Mouse (Mus musculus) liver, adult (tissue): Measurements from ENCODE around the gene Gapdhs.

Experiments
- GATA4 ChIP-seq: IDR thresholded peaks from 2 replicates; pipeline ENCODE4 v1.6.1; 2014; ENCODE audit warnings: mild to moderate bottlenecking, low read length; ENCODE audit not compliant: insufficient replicate concordance

Gene Gapdhs

DNA sequence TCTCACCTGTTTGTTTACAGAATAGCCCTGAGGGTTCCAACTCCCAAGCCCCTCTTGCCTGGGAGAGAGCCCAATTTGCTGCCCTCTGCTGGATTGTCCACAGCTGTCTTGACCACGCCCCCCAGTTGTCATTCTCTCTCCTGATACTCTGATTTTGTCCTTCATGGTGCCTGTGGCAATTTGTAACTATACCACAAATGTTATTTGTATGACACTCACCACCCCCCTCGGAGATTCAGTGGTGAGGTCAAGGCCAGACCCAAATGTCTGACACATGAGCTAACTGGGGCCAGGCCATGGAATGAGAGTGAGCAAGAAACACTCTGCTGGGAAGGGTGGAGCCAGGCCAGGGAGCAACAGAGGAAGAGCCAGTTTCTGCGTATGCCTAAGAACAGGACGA is 15.4 kb upstream of the Gapdhs start:
- TF ChIP-seq GATA4: no peak

- no peak for TF ChIP-seq GATA4
Measured at GRCm38 (mm10) chr7:30757001-30757400, 13.5 kb upstream of the Gapdhs start.

DNA sequence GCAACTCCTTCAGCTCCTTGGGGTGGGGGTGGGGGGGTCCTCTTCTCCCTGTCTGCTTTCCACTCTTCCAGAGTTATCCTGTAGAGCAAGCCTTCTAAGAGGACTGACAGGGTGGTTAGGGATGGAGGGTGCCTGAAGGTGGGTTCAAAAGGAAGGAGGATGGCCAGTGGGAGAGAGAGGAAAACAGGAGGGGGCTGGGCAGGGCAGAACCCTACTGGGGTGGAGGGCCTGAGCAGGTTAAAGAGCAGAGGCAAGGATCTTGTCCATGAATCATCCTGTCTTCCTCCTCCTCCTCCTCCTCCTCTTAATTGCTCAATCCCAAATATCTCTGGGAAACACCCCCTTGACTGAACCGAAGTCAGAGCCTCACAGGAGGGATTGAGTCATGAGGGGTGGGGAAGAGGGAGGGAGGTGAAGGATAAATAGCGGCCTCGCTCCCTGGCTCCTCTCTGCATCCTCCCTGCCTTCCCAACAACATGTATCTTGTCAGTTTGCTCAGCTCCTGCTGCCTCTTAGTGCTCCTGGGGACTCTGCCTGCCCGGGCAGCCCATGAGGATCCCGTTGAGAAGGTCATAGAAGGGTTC is 7.7 kb upstream of the Gapdhs start, which contains the start of gene Sbsn:
TSS of gene Sbsn (plus strand) at position 386 of the 584 bp plus-strand sequence.
- TF ChIP-seq GATA4: no peak

DNA sequence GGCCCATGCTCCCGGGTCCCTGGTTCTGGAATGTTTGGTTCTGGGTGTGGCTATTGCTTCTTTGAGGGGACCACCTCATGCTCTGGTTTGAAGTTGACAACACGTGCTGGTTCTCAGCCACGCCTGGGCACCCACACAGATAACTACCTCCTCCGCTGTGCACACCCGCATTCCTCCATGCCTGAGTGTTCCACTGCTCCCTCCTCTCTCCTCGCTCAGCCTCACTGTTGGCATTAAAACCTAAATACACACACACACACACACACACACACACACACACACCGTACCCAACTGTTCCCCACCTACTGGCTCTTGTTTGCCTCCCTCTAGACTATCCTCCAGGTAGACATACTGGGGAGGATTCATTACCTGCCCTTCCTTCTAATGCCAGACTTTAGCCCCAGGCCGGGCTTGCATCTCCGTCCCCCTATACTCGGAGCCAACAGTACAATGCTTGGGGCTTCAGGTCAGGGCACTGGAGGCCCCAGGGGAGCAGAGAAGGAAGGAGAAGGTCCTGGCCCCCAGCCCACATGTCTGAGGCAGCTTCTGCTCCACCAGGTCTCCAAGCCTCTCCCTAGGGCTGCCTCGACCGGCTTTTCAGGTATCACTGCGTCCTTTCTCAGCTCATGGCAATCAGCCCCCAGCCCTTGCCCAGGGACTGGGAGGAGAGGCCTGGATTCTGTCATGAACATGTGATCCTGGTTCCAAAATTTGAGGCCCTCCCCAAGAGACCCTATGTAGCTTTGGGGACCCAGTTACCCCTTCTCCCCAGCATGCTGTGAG is 6.5 kb upstream of the Gapdhs start:
- no peak for TF ChIP-seq GATA4

GRCm38 (mm10) chr7:30747525-30748204 is 4.2 kb upstream of the Gapdhs start:
- TF ChIP-seq GATA4: no peak

GRCm38 (mm10) chr7:30744022-30744598 is 629 bp upstream of the Gapdhs start:
- TF ChIP-seq GATA4: no peak

DNA sequence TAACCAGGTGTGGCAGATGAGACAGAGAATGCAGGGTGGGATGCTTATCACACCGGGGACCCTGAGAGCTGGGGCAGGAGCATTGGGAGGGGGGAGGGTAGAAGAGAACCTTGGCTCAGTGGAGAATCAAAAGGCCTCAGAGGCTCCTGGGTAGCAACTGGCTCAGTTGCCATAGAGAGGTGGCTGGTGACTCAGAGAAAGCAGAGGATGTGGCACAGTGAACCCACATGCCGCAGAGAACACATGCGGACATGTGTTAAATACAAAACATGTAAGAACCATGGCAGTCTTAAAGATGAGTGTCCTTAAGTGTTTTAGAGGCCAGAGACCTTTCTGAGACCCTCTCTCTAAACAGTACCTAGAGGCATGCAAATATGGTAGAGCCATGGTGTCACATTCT is 7.3 kb downstream of the Gapdhs start:
- no peak for TF ChIP-seq GATA4

- no peak for TF ChIP-seq GATA4
Measured at GRCm38 (mm10) chr7:30729396-30730063, 14.0 kb downstream of the Gapdhs start, which contains the start of gene Tmem147. Gene Tmem147, minus strand, starts transcription at chr7:30729540.

GRCm38 (mm10) chr7:30728739-30729395 is 14.6 kb downstream of the Gapdhs start:
- TF ChIP-seq GATA4: peak; percentile 5; the same call in 1 of the 2 replicates

GRCm38 (mm10) chr7:30728214-30728613 is 15.3 kb downstream of the Gapdhs start:
- no peak for TF ChIP-seq GATA4

DNA sequence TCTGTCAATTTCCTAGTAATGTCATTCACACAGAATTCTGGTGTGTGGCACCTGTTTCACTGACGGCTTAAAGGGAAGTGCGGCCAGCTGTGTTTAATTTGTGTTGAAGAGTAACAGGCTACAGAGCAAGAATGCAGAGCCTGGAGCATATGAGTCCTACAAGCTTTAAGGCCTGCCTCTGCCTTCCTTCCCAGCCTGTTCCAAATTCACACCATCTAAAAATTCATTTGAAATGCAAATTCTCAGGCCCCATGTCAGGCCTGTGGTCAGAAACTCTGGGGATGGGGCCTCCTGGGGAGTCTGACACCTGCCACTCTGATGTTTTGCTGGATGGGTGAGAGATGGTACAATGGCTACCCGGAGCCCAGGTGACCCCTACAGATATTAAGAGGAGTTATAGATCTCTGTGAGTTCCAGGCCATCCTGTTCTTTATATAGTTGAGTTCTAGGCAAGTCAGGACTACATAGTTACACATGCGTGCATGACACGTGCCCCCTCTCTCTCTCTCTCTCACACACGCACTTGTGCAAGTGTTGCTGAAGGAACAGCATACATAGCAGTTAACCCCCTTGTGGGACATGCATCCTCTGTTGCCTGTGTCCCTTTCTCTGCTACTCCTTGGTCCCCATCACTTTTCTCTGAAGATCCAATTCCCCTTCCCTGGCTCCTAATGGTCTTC is 20.1 kb downstream of the Gapdhs start:
- no peak for TF ChIP-seq GATA4

GRCm38 (mm10) chr7:30721286-30721685 is 22.2 kb downstream of the Gapdhs start:
- TF ChIP-seq GATA4: no peak

DNA sequence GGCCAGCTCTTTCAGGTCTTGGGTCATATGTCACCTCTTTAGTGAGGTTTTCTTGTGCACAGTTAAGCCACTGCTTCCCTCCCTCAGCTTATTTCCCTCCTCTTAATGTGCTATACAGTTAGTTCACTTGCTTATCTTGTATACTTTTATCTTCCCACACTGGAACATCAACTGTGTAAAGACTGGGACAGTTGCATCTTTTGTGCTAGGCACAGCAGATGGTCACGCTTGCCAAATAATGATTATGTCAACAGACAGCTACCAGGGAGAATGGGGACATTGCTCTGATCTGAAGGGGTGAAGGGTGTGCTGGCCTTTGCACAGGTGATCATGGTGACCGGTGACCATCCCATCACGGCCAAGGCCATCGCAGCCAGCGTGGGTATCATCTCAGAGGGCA is 23.8 kb downstream of the Gapdhs start:
- TF ChIP-seq GATA4: peak; percentile 45; the same call in 1 of the 2 replicates

- TF ChIP-seq GATA4: no peak
Measured at GRCm38 (mm10) chr7:30717716-30718046, 25.8 kb downstream of the Gapdhs start.
